Mouse (Mus musculus) spleen, postnatal 10 days (tissue): Measurements from ENCODE around the gene Lbx2.

Source experiments
- DNase-seq, 2 experiments: peaks; one replicate each; pipeline ENCODE4 v3.0.0; 2021 to 2022; ENCODE audit warnings: low spot score in 2 of 2

The Lbx2 gene

GRCm38 (mm10) chr6:83132176-83132919 lies 46.2 kb downstream of the Lbx2 start:
- DNase-seq: no peak

GRCm38 (mm10) chr6:83134226-83134625 lies 48.1 kb downstream of the Lbx2 start:
- DNase-seq: no peak

GRCm38 (mm10) chr6:83134951-83135513 lies 48.9 kb downstream of the Lbx2 start, which contains the start of gene Rtkn:
TSS of gene Rtkn (plus strand) at chr6:83135463.
- DNase-seq: no peak

DNA sequence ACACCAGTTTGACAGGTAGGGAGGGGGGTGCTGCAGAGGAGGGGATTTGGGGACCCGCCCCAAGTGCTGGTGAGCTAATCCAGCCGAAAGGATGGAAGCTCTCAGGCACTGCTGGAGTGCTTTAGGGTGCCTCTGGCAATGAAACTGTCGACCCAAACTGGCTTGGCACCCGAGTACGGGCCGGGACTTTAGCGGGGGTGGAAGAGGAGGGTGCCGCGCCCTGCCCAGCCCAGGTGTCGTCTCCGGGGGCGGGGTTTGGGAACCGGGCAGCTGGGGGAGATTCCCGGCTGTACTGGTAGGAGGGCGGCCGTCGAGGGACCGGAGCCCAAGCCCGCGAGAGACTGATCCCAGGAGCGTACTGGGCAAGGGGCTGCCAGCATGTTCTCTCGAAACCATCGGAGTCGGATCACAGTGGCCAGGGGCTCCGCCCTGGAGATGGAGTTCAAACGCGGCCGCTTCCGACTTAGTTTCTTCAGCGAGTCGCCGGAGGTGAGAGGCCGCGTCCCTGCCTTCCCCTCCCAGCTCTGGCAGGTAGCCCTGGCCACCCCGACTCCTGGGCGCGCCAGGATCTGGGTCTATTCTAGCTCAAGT lies 49.5 kb downstream of the Lbx2 start:
- peak in 1 of 2 experiments; percentile 18 for DNase-seq

DNA sequence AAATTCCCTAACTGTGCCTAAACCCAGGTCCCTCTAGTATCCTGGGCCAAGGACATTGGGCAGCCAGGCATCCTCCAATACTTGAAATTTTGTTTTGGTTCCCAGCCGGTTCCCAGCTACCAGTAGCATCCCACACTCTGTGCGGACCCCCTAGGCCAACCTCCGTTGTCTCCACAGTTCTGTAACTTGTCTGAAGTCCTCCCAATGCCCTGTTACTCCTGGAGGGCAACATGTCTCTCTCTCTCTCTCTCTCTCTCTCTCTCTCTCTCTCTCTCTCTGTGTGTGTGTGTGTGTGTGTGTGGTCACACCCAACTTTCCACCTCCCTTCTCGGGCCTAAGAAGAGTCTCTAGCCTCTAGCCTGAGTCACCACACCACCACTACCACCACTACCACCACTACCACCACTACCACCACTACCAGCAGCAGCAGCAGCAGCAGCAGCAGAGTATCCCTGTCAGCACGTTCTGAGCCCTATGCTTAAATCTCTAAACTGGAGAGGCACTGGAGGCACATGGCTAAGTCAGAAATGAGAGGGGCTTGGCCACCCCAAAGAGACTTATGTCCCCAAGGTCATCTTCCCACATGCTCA lies 50.2 kb downstream of the Lbx2 start:
- DNase-seq: no peak

GRCm38 (mm10) chr6:83136881-83137575 lies 50.9 kb downstream of the Lbx2 start:
- peak; percentile 16 to 31 for DNase-seq

DNA sequence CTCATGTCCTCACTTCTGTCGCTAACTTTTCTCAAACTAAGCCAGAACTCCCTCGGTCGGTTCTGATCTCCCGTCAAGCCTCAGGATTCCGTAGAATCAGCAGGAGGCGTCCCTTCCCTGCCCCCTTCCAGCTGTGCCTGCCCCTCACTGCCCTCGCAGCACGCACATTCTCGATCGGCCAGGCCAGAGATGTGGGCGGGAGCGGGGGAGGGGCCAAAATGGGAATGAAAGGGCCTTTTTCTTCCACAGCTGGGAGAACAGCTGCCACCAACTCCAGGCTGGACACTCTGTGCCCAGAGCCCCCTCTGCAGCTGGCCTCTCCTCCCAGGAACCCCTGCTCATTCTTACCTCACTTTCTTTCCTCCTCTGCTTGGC lies 51.4 kb downstream of the Lbx2 start:
- DNase-seq: peak in 1 of 2 experiments; percentile 61
